In genomic region chr7:95618170-95618569, GRCm38 (mm10) we compare ENCODE assay signal across 28 mouse cellular contexts.
DNase-seq lines count a peak whose midpoint lies in the region; ATAC-seq lines count a peak whose summit lies in the region.
"Had no signal": no experiment of that assay in that cellular context is flagged by ENCODE, and none has a peak within 500 bp of the region (broad histone marks: within the 10 kb centered on the region; RNA-seq: fewer than 3 reads in every experiment).

No protein-coding gene starts in this region.

- H3K4me1 ChIP-seq in neural tube, embryonic 13.5 days (replicated peaks), result no peaks in the 10 kb centered on the region
- H3K4me1 ChIP-seq in neural tube, embryonic 15.5 days, result no peaks in the 10 kb centered on the region
- H3K4me1 ChIP-seq: forebrain, embryonic 10.5 days; forebrain, embryonic 13.5 days; heart, embryonic 12.5 days; heart, embryonic 15.5 days; hindbrain, embryonic 10.5 days had no signal

- ATAC-seq in frontal cortex, adult (ENCODE audit: low TSS enrichment), result peak; percentile 67; the same call in 1 of the 2 replicates
- 0 out of 2 replicates have a peak, but pooled peaks have one; percentile 40 for ATAC-seq in neural tube, embryonic 13.5 days (ENCODE audit: low read depth)
- no peak for ATAC-seq in neural tube, embryonic 15.5 days (ENCODE audit: low FRiP score)
- ATAC-seq: hindbrain, postnatal 0 days; inflammation-experienced regulatory T-cells, adult 6 months; intestine, embryonic 16.5 days had no signal

- H3K36me3 ChIP-seq in neural tube, embryonic 13.5 days, result no peaks in the 10 kb centered on the region
- H3K36me3 ChIP-seq in neural tube, embryonic 15.5 days, result no peaks in the 10 kb centered on the region
- H3K36me3 ChIP-seq: forebrain, embryonic 10.5 days; G1E; heart, embryonic 12.5 days; heart, embryonic 15.5 days; hindbrain, embryonic 10.5 days had no signal

- H3K4me2 ChIP-seq in neural tube, embryonic 13.5 days, result no peak overlapping the region
- no peak overlapping the region for H3K4me2 ChIP-seq in neural tube, embryonic 15.5 days
- H3K4me2 ChIP-seq: forebrain, embryonic 13.5 days; heart, embryonic 12.5 days; heart, embryonic 15.5 days had no signal

- no peaks in the 10 kb centered on the region for H3K27me3 ChIP-seq in neural tube, embryonic 13.5 days
- no peaks in the 10 kb centered on the region for H3K27me3 ChIP-seq in neural tube, embryonic 15.5 days (replicated peaks)
- H3K27me3 ChIP-seq: CH12.LX; forebrain, embryonic 13.5 days; heart, embryonic 12.5 days; heart, embryonic 15.5 days had no signal

- H3K9ac ChIP-seq in neural tube, embryonic 13.5 days, result no peak overlapping the region
- H3K9ac ChIP-seq in neural tube, embryonic 15.5 days (replicated peaks), result no peak overlapping the region
- H3K9ac ChIP-seq: forebrain, embryonic 13.5 days; heart, embryonic 12.5 days; heart, embryonic 15.5 days had no signal

- H3K4me3 ChIP-seq in neural tube, embryonic 13.5 days, result no peak overlapping the region
- no peak overlapping the region for H3K4me3 ChIP-seq in neural tube, embryonic 15.5 days (replicated peaks)
- H3K4me3 ChIP-seq: forebrain, embryonic 10.5 days; forebrain, embryonic 13.5 days; gastrocnemius, adult 2 months; heart, embryonic 12.5 days; heart, embryonic 15.5 days; hindbrain, embryonic 10.5 days had no signal

- H3K27ac ChIP-seq in neural tube, embryonic 13.5 days (replicated peaks), result no peak overlapping the region
- no peak overlapping the region for H3K27ac ChIP-seq in neural tube, embryonic 15.5 days (replicated peaks)
- H3K27ac ChIP-seq: forebrain, embryonic 10.5 days; forebrain, embryonic 13.5 days; gastrocnemius, adult 2 months; heart, embryonic 15.5 days; hindbrain, embryonic 10.5 days; hindbrain, postnatal 0 days had no signal

- no peaks in the 10 kb centered on the region for H3K9me3 ChIP-seq in neural tube, embryonic 13.5 days
- no peaks in the 10 kb centered on the region for H3K9me3 ChIP-seq in neural tube, embryonic 15.5 days (replicated peaks)
- H3K9me3 ChIP-seq: forebrain, embryonic 10.5 days; forebrain, embryonic 13.5 days; G1E; heart, embryonic 12.5 days; heart, embryonic 15.5 days; hindbrain, embryonic 10.5 days had no signal

- DNase-seq in frontal cortex, adult 2 months (ENCODE audit: extremely low spot score in 1 of 2, low spot score in 1 of 2), result no peak
- DNase-seq in layer of hippocampus, adult 9-11 months, result peak; percentile 2
- no peak for DNase-seq in layer of hippocampus, postnatal 36 days
- peak; percentile 28 for DNase-seq in telencephalon, adult 2 months (ENCODE audit: low read depth, low spot score)
- DNase-seq in urinary bladder, postnatal 10 days (ENCODE audit: low spot score), result no peak
- DNase-seq: adrenal gland, adult 2 months; adrenal gland, postnatal 14 days; B cell, adult 2 months; cerebellum, adult 18-20 months; cerebellum, adult 9-10 months; gastrocnemius, adult 2 months; gastrocnemius, postnatal 25 days; heart, adult 18-20 months; heart, postnatal 10 days; heart, postnatal 36 days had no signal

Comparison
In these comparisons a context has a peak if more than half of its experiments do, and no peak if none do; other contexts are left out.
1. DNase-seq: peak in layer of hippocampus, adult 9-11 months (single experiment) and telencephalon, adult 2 months (single experiment); none in frontal cortex, adult 2 months (0 of 2), layer of hippocampus, postnatal 36 days (0 of 2) and urinary bladder, postnatal 10 days (single experiment).